8 mouse cellular contexts compared by ENCODE assay signal in genomic region chr11:72940208-72941143, GRCm38 (mm10). TPM values are rescaled to one million over a fixed set of nuclear protein-coding genes. Genes with fewer than 3 reads are reported as not detected.
DNase-seq lines count a peak whose midpoint lies in the region; ATAC-seq and TF ChIP-seq lines count a peak whose summit lies in the region.

No protein-coding gene starts in this region.

- H3K27me3 ChIP-seq in kidney, adult 2 months (replicated peaks; ENCODE audit: control insufficient read depth, insufficient read depth, low read length) = no peaks in the 10 kb centered on the region
- peaks cover 10% of the 10 kb centered on the region; the same call in 1 of the 2 replicates for H3K27me3 ChIP-seq in forebrain, embryonic 10.5 days (ENCODE audit: poor library complexity, severe bottlenecking)
- H3K27me3 ChIP-seq in hindbrain, embryonic 14.5 days (ENCODE audit: control insufficient read depth, insufficient read depth, low read length) = no peaks in the 10 kb centered on the region
- no peaks in the 10 kb centered on the region for H3K27me3 ChIP-seq in liver, embryonic 16.5 days (ENCODE audit: control insufficient read depth, insufficient read depth, low read depth, low read length)
- H3K27me3 ChIP-seq in neural tube, embryonic 11.5 days (ENCODE audit: control insufficient read depth, insufficient read depth, low read length) = no peaks in the 10 kb centered on the region

- WGBS in kidney, adult 2 months = 46% methylated on average over 20 of the region's 20 CpGs
- WGBS in forebrain, embryonic 10.5 days = 30% methylated on average over 20 of the region's 20 CpGs
- 37% methylated on average over 20 of the region's 20 CpGs for WGBS in hindbrain, embryonic 14.5 days
- WGBS in liver, embryonic 16.5 days (ENCODE audit: insufficient replicate concordance) = 31% methylated on average over 20 of the region's 20 CpGs
- 50% methylated on average over 20 of the region's 20 CpGs for WGBS in neural tube, embryonic 11.5 days

- peak overlapping the region; percentile 22; the same call in 1 of the 2 replicates for H3K4me2 ChIP-seq in hindbrain, embryonic 14.5 days (replicated peaks)
- H3K4me2 ChIP-seq in liver, embryonic 16.5 days (ENCODE audit: low read depth, low read length) = peak overlapping the region; percentile 55
- no peak overlapping the region for H3K4me2 ChIP-seq in neural tube, embryonic 11.5 days (ENCODE audit: low read depth)

- peak overlapping the region; percentile 38 for H3K4me3 ChIP-seq in kidney, adult 2 months (ENCODE audit: insufficient read depth, low read depth, low read length)
- peak overlapping the region; percentile 44 for H3K4me3 ChIP-seq in forebrain, embryonic 10.5 days
- peak overlapping the region; percentile 19; the same call in 1 of the 2 replicates for H3K4me3 ChIP-seq in hindbrain, embryonic 14.5 days (replicated peaks; ENCODE audit: low read length)
- H3K4me3 ChIP-seq in liver, embryonic 16.5 days (ENCODE audit: low read depth, low read length) = peak overlapping the region; percentile 57
- H3K4me3 ChIP-seq in neural tube, embryonic 11.5 days (ENCODE audit: low read depth, low read length) = no peak overlapping the region

- no peak for TF ChIP-seq POLR2A in kidney, adult 2 months (IDR thresholded peaks at IDR 0.05; ENCODE audit: low read depth, low read length)

- H3K36me3 ChIP-seq in kidney, adult 2 months (ENCODE audit: control insufficient read depth, insufficient read depth, low read length) = no peaks in the 10 kb centered on the region
- H3K36me3 ChIP-seq in forebrain, embryonic 10.5 days (replicated peaks) = no peaks in the 10 kb centered on the region
- H3K36me3 ChIP-seq in hindbrain, embryonic 14.5 days (replicated peaks; ENCODE audit: control insufficient read depth, insufficient read depth) = no peaks in the 10 kb centered on the region
- H3K36me3 ChIP-seq in liver, embryonic 16.5 days (ENCODE audit: control insufficient read depth, insufficient read depth) = no peaks in the 10 kb centered on the region
- H3K36me3 ChIP-seq in neural tube, embryonic 11.5 days (ENCODE audit: control insufficient read depth, insufficient read depth, low read length) = no peaks in the 10 kb centered on the region

- no peaks in the 10 kb centered on the region; the same call in 1 of the 2 replicates for H3K4me1 ChIP-seq in kidney, adult 2 months (ENCODE audit: control insufficient read depth, insufficient read depth, low read length)
- H3K4me1 ChIP-seq in forebrain, embryonic 10.5 days = peaks cover 19% of the 10 kb centered on the region
- no peaks in the 10 kb centered on the region for H3K4me1 ChIP-seq in hindbrain, embryonic 14.5 days (replicated peaks; ENCODE audit: control insufficient read depth, insufficient read depth, low read length)
- peaks cover 11% of the 10 kb centered on the region for H3K4me1 ChIP-seq in liver, embryonic 16.5 days (ENCODE audit: control insufficient read depth, low read depth, low read length)
- no peaks in the 10 kb centered on the region for H3K4me1 ChIP-seq in neural tube, embryonic 11.5 days (ENCODE audit: control insufficient read depth, insufficient read depth, low read length)

- ATAC-seq in hindbrain, embryonic 14.5 days (ENCODE audit: low FRiP score) = no peak
- no peak for ATAC-seq in liver, embryonic 16.5 days (ENCODE audit: low read depth)
- no peak for ATAC-seq in neural tube, embryonic 11.5 days (ENCODE audit: insufficient read depth, low FRiP score, low TSS enrichment)

- no peak overlapping the region for H3K27ac ChIP-seq in kidney, adult 2 months (ENCODE audit: insufficient read depth, low read depth, low read length)
- H3K27ac ChIP-seq in forebrain, embryonic 10.5 days = peak overlapping the region; percentile 77
- no peak overlapping the region for H3K27ac ChIP-seq in hindbrain, embryonic 14.5 days
- no peak overlapping the region for H3K27ac ChIP-seq in liver, embryonic 16.5 days (ENCODE audit: low read length)
- no peak overlapping the region for H3K27ac ChIP-seq in neural tube, embryonic 11.5 days (ENCODE audit: low read depth, low read length)

- peak overlapping the region; percentile 31; the same call in 1 of the 2 replicates for H3K9ac ChIP-seq in hindbrain, embryonic 14.5 days
- H3K9ac ChIP-seq in liver, embryonic 16.5 days (ENCODE audit: low read depth, low read length) = peak overlapping the region; percentile 50; the same call in 1 of the 2 replicates
- H3K9ac ChIP-seq in neural tube, embryonic 11.5 days (ENCODE audit: low read length) = no peak overlapping the region

- peak; percentile 70 for TF ChIP-seq CTCF in kidney, adult 2 months (conservative IDR thresholded peaks at IDR 0.05; ENCODE audit: insufficient read depth, insufficient read length, low read depth, low read length)

- peak; percentile 56 for DNase-seq in kidney, adult 2 months
- DNase-seq in kidney, postnatal 14 days = no peak
- DNase-seq in R1 (ENCODE audit: low read depth, low spot score) = peak; percentile 83
- DNase-seq in forebrain, embryonic 10.5 days (ENCODE audit: extremely low spot score, low spot score) = peak; percentile 48
- peak; percentile 54 for DNase-seq in hindbrain, embryonic 14.5 days (ENCODE audit: low spot score)
- DNase-seq in neural tube, embryonic 11.5 days (ENCODE audit: low spot score) = peak; percentile 30
- no peak for DNase-seq in ovary, postnatal 10 days (ENCODE audit: low spot score)

- H3K9me3 ChIP-seq in forebrain, embryonic 10.5 days = no peaks in the 10 kb centered on the region
- H3K9me3 ChIP-seq in hindbrain, embryonic 14.5 days (ENCODE audit: control insufficient read depth, low read length) = no peaks in the 10 kb centered on the region
- no peaks in the 10 kb centered on the region for H3K9me3 ChIP-seq in liver, embryonic 16.5 days (replicated peaks; ENCODE audit: control insufficient read depth, low read length)
- no peaks in the 10 kb centered on the region for H3K9me3 ChIP-seq in neural tube, embryonic 11.5 days (ENCODE audit: control insufficient read depth, low read length)

RNA-seq across cellular contexts. Expression of gene Atp2a3, which starts 20.5 kb away (rescaled TPM):
- polyA plus RNA-seq in kidney, adult 2 months (2012; rRNA removed) = 24.3 and 28.7 TPM in 2 replicates
- 1.2 and 1.6 TPM in 2 replicates for polyA plus RNA-seq in forebrain, embryonic 10.5 days (2016; fragmentation: Nextera tagmentation; extraction: Ambion mirVana)
- polyA plus RNA-seq in hindbrain, embryonic 14.5 days (2014; fragmentation: Nextera tagmentation; extraction: Ambion mirVana) = 2.0 TPM in 2 replicates
- 10.8 and 13.1 TPM in 2 replicates for polyA plus RNA-seq in liver, embryonic 16.5 days (2015; fragmentation: Nextera tagmentation; extraction: Ambion mirVana)
- polyA plus RNA-seq in neural tube, embryonic 11.5 days (2014; fragmentation: Nextera tagmentation; extraction: Ambion mirVana) = 1.9 and 2.2 TPM in 2 replicates

RNA-seq across cellular contexts. Expression of gene P2rx1, which starts 58.4 kb away (rescaled TPM):
- 4.8 and 6.3 TPM in 2 replicates for polyA plus RNA-seq in kidney, adult 2 months (2012; rRNA removed)
- 1.4 TPM in 2 replicates for polyA plus RNA-seq in forebrain, embryonic 10.5 days (2016; fragmentation: Nextera tagmentation; extraction: Ambion mirVana)
- polyA plus RNA-seq in hindbrain, embryonic 14.5 days (2014; fragmentation: Nextera tagmentation; extraction: Ambion mirVana) = 0.46 and 0.48 TPM in 2 replicates
- polyA plus RNA-seq in liver, embryonic 16.5 days (2015; fragmentation: Nextera tagmentation; extraction: Ambion mirVana) = 5.5 and 6.6 TPM in 2 replicates
- polyA plus RNA-seq in neural tube, embryonic 11.5 days (2014; fragmentation: Nextera tagmentation; extraction: Ambion mirVana) = 2.4 and 2.5 TPM in 2 replicates

Comparison
In these comparisons a context has a peak if more than half of its experiments do, and no peak if none do; other contexts are left out.
1. DNase-seq: peak in kidney, adult 2 months (single experiment), R1 (single experiment), forebrain, embryonic 10.5 days (single experiment), hindbrain, embryonic 14.5 days (single experiment) and neural tube, embryonic 11.5 days (single experiment); none in kidney, postnatal 14 days (single experiment) and ovary, postnatal 10 days (single experiment).